Mouse (Mus musculus): ENCODE results near the gene Gm42906. TPM values are rescaled to one million over a fixed set of nuclear protein-coding genes. Genes with fewer than 3 reads are reported as not detected.

Gene Gm42906
- polyA plus RNA-seq, 1 experiment from 2014 or later = not detected

DNA sequence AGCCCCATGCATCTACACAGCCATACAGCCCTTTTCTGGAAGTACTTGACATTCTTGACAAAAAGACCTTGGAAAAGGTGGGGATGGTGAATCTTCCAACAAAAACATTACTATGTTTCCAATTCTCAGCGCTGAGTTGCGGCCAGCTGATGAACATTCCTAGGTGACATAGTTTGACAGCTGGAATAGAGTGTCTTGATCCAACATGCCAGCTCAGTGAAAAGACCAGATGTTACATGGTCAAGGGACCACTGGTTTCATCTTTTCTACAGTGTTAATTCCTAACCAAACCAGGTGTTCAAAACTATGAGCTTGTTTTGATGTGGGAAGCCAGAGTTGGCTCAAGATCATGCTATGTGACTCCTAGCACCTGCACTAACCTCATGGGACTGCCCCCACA lies 48.8 kb downstream of the Gm42906 start:
- Histone ChIP-seq H3K27ac (replicated peaks; ENCODE audit: low read depth, low read length) (no peak overlapping the region), H3K9me3 (ENCODE audit: control insufficient read depth, low read length) (no peaks in the 10 kb centered on the region), H3K36me3 (ENCODE audit: control insufficient read depth, insufficient read depth, low read length) (no peaks in the 10 kb centered on the region), H3K4me2 (ENCODE audit: low read depth, severe bottlenecking) (no peak overlapping the region), H3K4me3 (ENCODE audit: low read depth, low read length) (no peak overlapping the region), H3K9ac (ENCODE audit: low read length) (no peak overlapping the region), H3K27me3 (ENCODE audit: control insufficient read depth, insufficient read depth, low read length) (no peaks in the 10 kb centered on the region), H3K4me1 (ENCODE audit: control insufficient read depth, insufficient read depth, low read length) (no peaks in the 10 kb centered on the region)
- 82% methylated on average over 2 of the region's 2 CpGs for WGBS
- DNase-seq (ENCODE audit: low spot score) (no peak), ATAC-seq (ENCODE audit: insufficient number of reproducible peaks, low FRiP score, low TSS enrichment, low read depth) (no peak)

DNA sequence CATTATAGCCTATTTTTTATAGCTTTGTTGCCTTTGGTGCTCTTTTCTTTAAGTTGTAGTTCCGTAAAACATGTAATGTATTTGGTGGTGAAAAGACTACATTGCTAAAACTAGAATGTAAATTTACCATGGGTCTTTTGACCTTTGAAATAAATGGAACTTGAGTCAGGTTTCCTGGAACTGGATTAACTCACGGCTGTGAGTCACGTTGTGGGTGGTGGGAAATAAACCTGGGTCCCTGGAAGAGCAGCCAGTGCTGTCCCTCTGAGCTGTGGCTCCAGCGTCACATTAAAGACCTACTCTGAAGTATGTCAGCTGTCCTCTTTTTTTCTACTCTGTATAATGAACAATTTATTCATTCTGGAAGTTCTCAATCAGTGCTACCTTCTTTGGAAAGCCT lies 51.0 kb downstream of the Gm42906 start:
- 72% methylated on average over 4 of the region's 4 CpGs for WGBS
- H3K4me2 ChIP-seq (ENCODE audit: low read depth, severe bottlenecking) = no peak overlapping the region
- no peaks in the 10 kb centered on the region for H3K4me1 ChIP-seq (ENCODE audit: control insufficient read depth, insufficient read depth, low read length)
- DNase-seq (ENCODE audit: low spot score) = no peak
- H3K4me3 ChIP-seq (ENCODE audit: low read depth, low read length) = no peak overlapping the region
- H3K36me3 ChIP-seq (ENCODE audit: control insufficient read depth, insufficient read depth, low read length) = no peaks in the 10 kb centered on the region
- H3K27ac ChIP-seq (replicated peaks; ENCODE audit: low read depth, low read length) = no peak overlapping the region
- no peaks in the 10 kb centered on the region for H3K9me3 ChIP-seq (ENCODE audit: control insufficient read depth, low read length)
- no peaks in the 10 kb centered on the region for H3K27me3 ChIP-seq (ENCODE audit: control insufficient read depth, insufficient read depth, low read length)
- H3K9ac ChIP-seq (ENCODE audit: low read length) = no peak overlapping the region
- no peak for ATAC-seq (ENCODE audit: insufficient number of reproducible peaks, low FRiP score, low TSS enrichment, low read depth)

DNA sequence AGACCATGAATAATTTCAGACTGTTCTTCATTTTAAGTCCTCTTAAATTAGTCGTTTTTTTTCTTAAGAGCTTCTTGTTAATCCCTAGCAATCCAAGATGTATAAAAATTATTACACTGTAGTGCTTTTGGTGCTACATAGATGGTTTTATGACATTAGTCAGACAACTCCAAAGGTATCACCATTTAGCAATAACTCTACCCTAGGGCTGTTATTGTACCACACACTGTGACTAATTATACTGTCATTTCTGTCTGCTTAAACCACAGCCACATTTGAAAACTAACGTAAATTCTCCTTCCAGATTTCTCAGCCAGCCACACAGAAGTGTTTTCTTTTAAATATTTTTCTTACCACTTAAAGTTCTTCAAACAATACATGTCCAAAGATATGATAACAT lies 53.1 kb downstream of the Gm42906 start:
- no peaks in the 10 kb centered on the region for H3K4me1 ChIP-seq (ENCODE audit: control insufficient read depth, insufficient read depth, low read length)
- no peaks in the 10 kb centered on the region for H3K36me3 ChIP-seq (ENCODE audit: control insufficient read depth, insufficient read depth, low read length)
- no peak overlapping the region for H3K27ac ChIP-seq (replicated peaks; ENCODE audit: low read depth, low read length)
- H3K4me3 ChIP-seq (ENCODE audit: low read depth, low read length) = no peak overlapping the region
- H3K4me2 ChIP-seq (ENCODE audit: low read depth, severe bottlenecking) = no peak overlapping the region
- H3K9ac ChIP-seq (ENCODE audit: low read length) = no peak overlapping the region
- H3K9me3 ChIP-seq (ENCODE audit: control insufficient read depth, low read length) = no peaks in the 10 kb centered on the region
- H3K27me3 ChIP-seq (ENCODE audit: control insufficient read depth, insufficient read depth, low read length) = no peaks in the 10 kb centered on the region
- DNase-seq (ENCODE audit: low spot score) (no peak), ATAC-seq (ENCODE audit: insufficient number of reproducible peaks, low FRiP score, low TSS enrichment, low read depth) (no peak)
- WGBS = 71% methylated on average over 2 of the region's 2 CpGs

DNA sequence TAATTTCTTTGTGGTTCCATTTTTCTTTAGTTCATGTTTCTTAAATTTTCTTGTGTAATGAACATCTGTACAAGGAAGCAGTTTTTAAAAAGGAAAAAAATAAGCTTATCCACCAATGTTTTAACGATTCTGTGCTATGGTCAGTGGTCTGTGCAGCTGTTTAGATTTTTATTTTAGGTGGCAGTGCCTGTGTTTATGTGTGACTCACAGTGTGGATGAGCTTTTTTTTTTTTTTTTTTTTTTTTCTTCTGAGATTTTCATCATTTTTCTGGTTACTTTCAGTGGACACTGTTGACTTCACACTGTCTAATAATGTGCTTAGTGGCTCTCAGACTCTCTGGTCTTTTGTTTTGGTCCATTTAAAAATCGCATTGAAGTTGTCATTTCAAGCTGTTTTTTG lies 56.8 kb downstream of the Gm42906 start:
- ATAC-seq (ENCODE audit: insufficient number of reproducible peaks, low FRiP score, low TSS enrichment, low read depth) (no peak), DNase-seq (ENCODE audit: low spot score) (no peak)
- WGBS = 88% methylated on average over 2 of the region's 2 CpGs
- Histone ChIP-seq H3K36me3 (ENCODE audit: control insufficient read depth, insufficient read depth, low read length) (no peaks in the 10 kb centered on the region), H3K27ac (replicated peaks; ENCODE audit: low read depth, low read length) (no peak overlapping the region), H3K9ac (ENCODE audit: low read length) (no peak overlapping the region), H3K27me3 (ENCODE audit: control insufficient read depth, insufficient read depth, low read length) (no peaks in the 10 kb centered on the region), H3K4me2 (ENCODE audit: low read depth, severe bottlenecking) (no peak overlapping the region), H3K4me1 (ENCODE audit: control insufficient read depth, insufficient read depth, low read length) (no peaks in the 10 kb centered on the region), H3K9me3 (ENCODE audit: control insufficient read depth, low read length) (no peaks in the 10 kb centered on the region), H3K4me3 (ENCODE audit: low read depth, low read length) (no peak overlapping the region)

DNA sequence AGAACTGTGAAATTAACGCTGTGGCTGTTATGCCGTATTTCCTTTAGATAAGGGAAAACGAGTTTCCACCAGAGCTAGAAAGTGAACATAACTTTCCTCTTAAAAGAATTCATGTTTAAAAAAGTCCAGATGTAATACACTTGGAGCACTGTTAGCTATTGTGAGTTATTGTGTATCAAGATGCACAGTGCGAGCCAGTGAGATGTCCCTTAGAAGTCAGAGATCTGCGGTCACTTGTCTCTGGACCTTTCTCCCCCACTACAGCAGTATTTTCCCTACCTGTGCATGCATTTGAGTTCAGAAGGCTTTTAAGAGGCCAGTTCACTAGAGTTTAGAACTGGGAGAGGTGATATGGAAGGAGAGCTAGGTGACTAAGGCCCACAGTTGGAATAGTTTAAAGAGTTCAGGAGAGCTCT lies 58.6 kb downstream of the Gm42906 start:
- H3K9me3 ChIP-seq (ENCODE audit: control insufficient read depth, low read length) = no peaks in the 10 kb centered on the region
- no peak for ATAC-seq (ENCODE audit: insufficient number of reproducible peaks, low FRiP score, low TSS enrichment, low read depth)
- H3K4me2 ChIP-seq (ENCODE audit: low read depth, severe bottlenecking) = peak overlapping the region; percentile 38
- no peaks in the 10 kb centered on the region for H3K4me1 ChIP-seq (ENCODE audit: control insufficient read depth, insufficient read depth, low read length)
- no peaks in the 10 kb centered on the region for H3K27me3 ChIP-seq (ENCODE audit: control insufficient read depth, insufficient read depth, low read length)
- H3K4me3 ChIP-seq (ENCODE audit: low read depth, low read length) = peak overlapping the region; percentile 40
- WGBS = 61% methylated on average over 5 of the region's 5 CpGs
- H3K9ac ChIP-seq (ENCODE audit: low read length) = peak overlapping the region; percentile 82; the same call in 1 of the 2 replicates
- no peaks in the 10 kb centered on the region for H3K36me3 ChIP-seq (ENCODE audit: control insufficient read depth, insufficient read depth, low read length)
- H3K27ac ChIP-seq (replicated peaks; ENCODE audit: low read depth, low read length) = peak overlapping the region; percentile 96
- no peak for DNase-seq (ENCODE audit: low spot score)

DNA sequence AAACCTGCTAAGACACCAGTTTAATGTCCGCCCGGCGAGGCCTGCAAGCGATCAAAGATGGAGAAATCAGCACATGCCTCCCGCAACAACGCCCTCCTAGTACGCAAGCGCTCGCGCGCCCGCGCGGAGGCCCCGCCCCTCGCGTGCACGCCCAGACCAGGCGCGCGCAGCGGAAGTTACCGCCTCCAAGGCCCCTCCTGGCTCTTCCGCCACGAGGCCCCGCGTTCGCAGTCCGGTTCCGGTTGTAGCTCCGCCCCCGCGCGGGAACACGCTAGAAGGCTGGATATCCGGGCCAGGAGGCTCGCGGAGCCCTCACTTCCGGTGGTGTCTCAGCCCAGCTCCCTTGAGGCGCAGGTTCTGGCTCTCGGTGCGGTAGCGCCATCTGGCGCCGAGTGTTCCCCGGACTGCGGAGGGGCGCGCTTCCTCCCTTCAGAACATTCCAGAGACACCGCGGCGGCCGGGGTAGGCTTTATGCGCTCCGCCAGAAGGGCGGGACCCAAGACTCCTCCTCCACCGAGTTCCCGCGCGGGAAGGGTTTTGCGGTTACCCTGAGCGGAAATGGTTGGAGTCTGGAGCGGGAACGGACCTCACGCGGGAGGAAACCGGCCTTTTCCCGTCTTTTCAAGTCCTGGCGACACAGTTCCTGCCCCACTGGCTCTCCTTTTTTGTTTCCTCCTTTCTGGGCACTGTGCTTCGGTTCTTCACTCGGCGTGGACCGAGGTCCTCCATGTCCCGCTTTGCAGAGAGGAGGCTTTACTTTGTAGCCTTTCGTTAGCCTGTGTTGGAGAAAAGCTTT lies 59.4 kb downstream of the Gm42906 start:
- Histone ChIP-seq H3K27ac (replicated peaks; ENCODE audit: low read depth, low read length) (peak overlapping the region; percentile 96), H3K4me1 (ENCODE audit: control insufficient read depth, insufficient read depth, low read length) (no peaks in the 10 kb centered on the region), H3K9me3 (ENCODE audit: control insufficient read depth, low read length) (no peaks in the 10 kb centered on the region), H3K4me3 (ENCODE audit: low read depth, low read length) (peak overlapping the region; percentile 40), H3K9ac (ENCODE audit: low read length) (peak overlapping the region; percentile 82), H3K4me2 (ENCODE audit: low read depth, severe bottlenecking) (peak overlapping the region; percentile 62), H3K27me3 (ENCODE audit: control insufficient read depth, insufficient read depth, low read length) (no peaks in the 10 kb centered on the region), H3K36me3 (ENCODE audit: control insufficient read depth, insufficient read depth, low read length) (no peaks in the 10 kb centered on the region)
- under 1% methylated on average over 74 of the region's 75 CpGs for WGBS
- ATAC-seq (ENCODE audit: insufficient number of reproducible peaks, low FRiP score, low TSS enrichment, low read depth) (peak; percentile 97), DNase-seq (ENCODE audit: low spot score) (peak; percentile 100)

DNA sequence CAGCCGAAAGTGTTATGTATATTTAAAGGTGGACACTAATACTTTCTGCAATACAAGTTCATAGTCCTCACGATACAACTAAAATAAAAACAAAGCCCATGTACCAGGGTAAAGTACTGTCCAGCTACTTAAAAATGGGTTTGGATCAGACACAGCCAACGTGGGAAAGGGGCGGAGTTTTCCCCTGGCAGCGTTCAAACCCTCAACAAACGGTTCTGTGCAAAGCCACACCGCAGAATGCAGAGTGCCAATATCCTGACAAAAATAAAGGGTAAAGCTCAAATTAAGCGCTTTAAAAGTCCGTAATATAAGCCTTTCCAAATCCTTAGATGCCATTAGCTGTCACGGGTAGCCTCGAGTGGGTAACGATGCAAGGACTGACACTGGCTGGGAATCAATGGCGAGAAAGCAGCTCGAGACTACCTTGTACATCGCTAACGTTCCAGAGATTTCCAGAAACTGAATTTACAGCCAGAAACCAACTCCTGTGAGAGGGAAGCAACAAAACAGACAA lies 60.0 kb downstream of the Gm42906 start:
- H3K27me3 ChIP-seq (ENCODE audit: control insufficient read depth, insufficient read depth, low read length) = no peaks in the 10 kb centered on the region
- ATAC-seq (ENCODE audit: insufficient number of reproducible peaks, low FRiP score, low TSS enrichment, low read depth) = peak; percentile 8; the same call in 1 of the 2 replicates
- no peaks in the 10 kb centered on the region for H3K36me3 ChIP-seq (ENCODE audit: control insufficient read depth, insufficient read depth, low read length)
- no peaks in the 10 kb centered on the region for H3K9me3 ChIP-seq (ENCODE audit: control insufficient read depth, low read length)
- 9% methylated on average over 16 of the region's 16 CpGs for WGBS
- no peak for DNase-seq (ENCODE audit: low spot score)
- peak overlapping the region; percentile 70 for H3K9ac ChIP-seq (ENCODE audit: low read length)
- H3K4me1 ChIP-seq (ENCODE audit: control insufficient read depth, insufficient read depth, low read length) = no peaks in the 10 kb centered on the region
- peak overlapping the region; percentile 40 for H3K4me3 ChIP-seq (ENCODE audit: low read depth, low read length)
- peak overlapping the region; percentile 62 for H3K4me2 ChIP-seq (ENCODE audit: low read depth, severe bottlenecking)
- peak overlapping the region; percentile 96; the same call in 1 of the 2 replicates for H3K27ac ChIP-seq (replicated peaks; ENCODE audit: low read depth, low read length)

DNA sequence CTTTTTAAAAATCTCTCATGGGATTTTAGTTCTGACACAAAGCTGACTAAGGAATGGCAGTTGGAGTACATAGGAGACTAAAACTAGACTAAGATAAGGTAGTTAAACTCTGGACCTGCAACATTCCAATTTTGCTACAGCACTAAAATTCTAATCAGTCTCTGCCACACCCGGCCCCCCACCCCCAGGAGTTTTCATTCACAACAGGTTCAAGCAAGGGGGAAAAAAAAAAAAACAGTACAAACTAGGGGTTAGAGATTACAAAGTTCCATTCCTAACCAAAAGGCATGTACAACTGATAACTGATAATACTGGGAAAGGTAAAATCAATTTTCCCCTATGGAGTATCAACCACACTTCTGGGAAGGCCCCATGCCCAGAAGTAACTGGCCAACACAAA lies 60.6 kb downstream of the Gm42906 start:
- no peak for DNase-seq (ENCODE audit: low spot score)
- 100% methylated on average over 1 of the region's 1 CpGs for WGBS
- no peaks in the 10 kb centered on the region for H3K4me1 ChIP-seq (ENCODE audit: control insufficient read depth, insufficient read depth, low read length)
- H3K4me2 ChIP-seq (ENCODE audit: low read depth, severe bottlenecking) = peak overlapping the region; percentile 62; the same call in 1 of the 2 replicates
- H3K27me3 ChIP-seq (ENCODE audit: control insufficient read depth, insufficient read depth, low read length) = no peaks in the 10 kb centered on the region
- H3K36me3 ChIP-seq (ENCODE audit: control insufficient read depth, insufficient read depth, low read length) = no peaks in the 10 kb centered on the region
- no peak overlapping the region for H3K27ac ChIP-seq (replicated peaks; ENCODE audit: low read depth, low read length)
- no peak for ATAC-seq (ENCODE audit: insufficient number of reproducible peaks, low FRiP score, low TSS enrichment, low read depth)
- H3K4me3 ChIP-seq (ENCODE audit: low read depth, low read length) = no peak overlapping the region
- no peak overlapping the region for H3K9ac ChIP-seq (ENCODE audit: low read length)
- H3K9me3 ChIP-seq (ENCODE audit: control insufficient read depth, low read length) = no peaks in the 10 kb centered on the region
